Comparison of ENCODE assay signal across 14 mouse cellular contexts in genomic region chr13:71558477-71559215, GRCm38 (mm10).
DNase-seq lines count a peak whose midpoint lies in the region; ATAC-seq and TF ChIP-seq lines count a peak whose summit lies in the region.
"Had no signal": no experiment of that assay in that cellular context is flagged by ENCODE, and none has a peak within 500 bp of the region (broad histone marks: within the 10 kb centered on the region; RNA-seq: fewer than 3 reads in every experiment).

No protein-coding gene starts in this region.

- H3K9ac ChIP-seq in neural tube, embryonic 13.5 days = no peak overlapping the region
- H3K9ac ChIP-seq in neural tube, embryonic 15.5 days (replicated peaks) = no peak overlapping the region
- H3K9ac ChIP-seq in liver, postnatal 0 days (replicated peaks) = no peak overlapping the region

- H3K9me3 ChIP-seq in neural tube, embryonic 13.5 days = no peaks in the 10 kb centered on the region
- H3K9me3 ChIP-seq in neural tube, embryonic 15.5 days (replicated peaks) = no peaks in the 10 kb centered on the region
- no peaks in the 10 kb centered on the region for H3K9me3 ChIP-seq in midbrain, embryonic 10.5 days (replicated peaks)
- no peaks in the 10 kb centered on the region for H3K9me3 ChIP-seq in liver, postnatal 0 days (ENCODE audit: low read length)

- H3K4me2 ChIP-seq in neural tube, embryonic 13.5 days = no peak overlapping the region
- H3K4me2 ChIP-seq in neural tube, embryonic 15.5 days = no peak overlapping the region
- no peak overlapping the region for H3K4me2 ChIP-seq in liver, postnatal 0 days (ENCODE audit: low read depth, low read length)

- no peaks in the 10 kb centered on the region for H3K36me3 ChIP-seq in neural tube, embryonic 13.5 days
- no peaks in the 10 kb centered on the region for H3K36me3 ChIP-seq in neural tube, embryonic 15.5 days
- H3K36me3 ChIP-seq in midbrain, embryonic 10.5 days = no peaks in the 10 kb centered on the region
- H3K36me3 ChIP-seq in liver, postnatal 0 days (replicated peaks; ENCODE audit: insufficient read depth, low read length) = no peaks in the 10 kb centered on the region

- intact Hi-C loops in left cerebral cortex, postnatal 10 days (cut with DNase I) = no loop called here

- TF ChIP-seq EP300 in liver, postnatal 0 days (IDR thresholded peaks at IDR 0.05; ENCODE audit: low read depth) = no peak

- 0 out of 2 replicates have a peak, but pooled peaks cover 8% of the 10 kb centered on the region for H3K4me1 ChIP-seq in neural tube, embryonic 13.5 days (replicated peaks)
- H3K4me1 ChIP-seq in neural tube, embryonic 15.5 days = peaks cover 5% of the 10 kb centered on the region; the same call in 1 of the 2 replicates
- peaks cover 10% of the 10 kb centered on the region for H3K4me1 ChIP-seq in midbrain, embryonic 10.5 days
- no peaks in the 10 kb centered on the region for H3K4me1 ChIP-seq in liver, postnatal 0 days (ENCODE audit: insufficient read depth)

- 33% methylated on average over 14 of the region's 14 CpGs for WGBS in neural tube, embryonic 13.5 days
- 31% methylated on average over 14 of the region's 14 CpGs for WGBS in neural tube, embryonic 15.5 days
- 54% methylated on average over 14 of the region's 14 CpGs for WGBS in midbrain, embryonic 10.5 days
- WGBS in liver, postnatal 0 days (ENCODE audit: insufficient replicate concordance) = 83% methylated on average over 14 of the region's 14 CpGs

- no peak overlapping the region for H3K4me3 ChIP-seq in neural tube, embryonic 13.5 days
- H3K4me3 ChIP-seq in neural tube, embryonic 15.5 days (replicated peaks) = no peak overlapping the region
- no peak overlapping the region for H3K4me3 ChIP-seq in midbrain, embryonic 10.5 days
- H3K4me3 ChIP-seq in liver, postnatal 0 days (ENCODE audit: low read depth, low read length) = no peak overlapping the region
- H3K4me3 ChIP-seq: layer of hippocampus, adult 2 months had no signal

- H3K27ac ChIP-seq in neural tube, embryonic 13.5 days (replicated peaks) = no peak overlapping the region; the same call in 1 of the 2 replicates
- no peak overlapping the region for H3K27ac ChIP-seq in neural tube, embryonic 15.5 days (replicated peaks)
- H3K27ac ChIP-seq in midbrain, embryonic 10.5 days (replicated peaks) = peak overlapping the region; percentile 24
- no peak overlapping the region for H3K27ac ChIP-seq in liver, postnatal 0 days (ENCODE audit: low read depth)
- H3K27ac ChIP-seq: layer of hippocampus, adult 2 months had no signal

- TF ChIP-seq CTCF in liver, postnatal 0 days (IDR thresholded peaks at IDR 0.05; ENCODE audit: low read depth) = no peak

- H3K27me3 ChIP-seq in neural tube, embryonic 13.5 days = no peaks in the 10 kb centered on the region; the same call in 1 of the 2 replicates
- no peaks in the 10 kb centered on the region for H3K27me3 ChIP-seq in neural tube, embryonic 15.5 days (replicated peaks)
- H3K27me3 ChIP-seq in midbrain, embryonic 10.5 days (ENCODE audit: low read depth, poor library complexity, severe bottlenecking) = peaks cover 39% of the 10 kb centered on the region; the same call in 1 of the 2 replicates
- no peaks in the 10 kb centered on the region for H3K27me3 ChIP-seq in liver, postnatal 0 days (ENCODE audit: insufficient read depth, low read length)

- peak; percentile 72 for ATAC-seq in neural tube, embryonic 13.5 days (ENCODE audit: low read depth)
- ATAC-seq in neural tube, embryonic 15.5 days (ENCODE audit: low FRiP score) = no peak
- no peak for ATAC-seq in liver, postnatal 0 days
- ATAC-seq in inflammation-experienced regulatory T-cells, adult 6 months = no peak
- ATAC-seq: Patski had no signal

- peak; percentile 51 for DNase-seq in forelimb bud, embryonic 11.5 days (ENCODE audit: low read depth, low spot score)
- DNase-seq in midbrain, embryonic 10.5 days (ENCODE audit: low spot score) = peak; percentile 24
- DNase-seq in retina, postnatal 7 days (ENCODE audit: low read depth, low spot score) = peak; percentile 24
- no peak for DNase-seq in left cerebral cortex, postnatal 10 days (ENCODE audit: extremely low spot score in 1 of 2, low spot score in 2 of 2)
- no peak for DNase-seq in liver, postnatal 0 days
- DNase-seq: cerebellum, adult 2 months; kidney, adult 18-20 months; lung, postnatal 10 days; thymus, adult 2 months had no signal

Comparison
In these comparisons a context has a peak if more than half of its experiments do, and no peak if none do; other contexts are left out.
1. DNase-seq: peak in forelimb bud, embryonic 11.5 days (single experiment), midbrain, embryonic 10.5 days (single experiment) and retina, postnatal 7 days (single experiment); none in left cerebral cortex, postnatal 10 days (0 of 2) and liver, postnatal 0 days (single experiment).